Mouse (Mus musculus) layer of hippocampus, postnatal 36 days (tissue): ENCODE data around the gene Ppm1h. TPM values are rescaled to one million over a fixed set of nuclear protein-coding genes. Genes with fewer than 3 reads are reported as not detected.
"Not testable (repeated sequence)": the region's sequence is repeated elsewhere in the genome, so short reads cannot be mapped to it uniquely, and the experiment has no call there.

Experiments used
- DNase-seq, 2 experiments: peaks; one replicate each; pipeline ENCODE4 v3.0.0; 2022
- total RNA-seq, 2 experiments: library from RNA; stranded (reverse); gene quantifications; 2 replicates each; pipeline ENCODE4 v1.2.3; 2021

The Ppm1h gene
- total RNA-seq, 2 experiments from 2014 or later: 74.1 to 77.7 TPM

DNA sequence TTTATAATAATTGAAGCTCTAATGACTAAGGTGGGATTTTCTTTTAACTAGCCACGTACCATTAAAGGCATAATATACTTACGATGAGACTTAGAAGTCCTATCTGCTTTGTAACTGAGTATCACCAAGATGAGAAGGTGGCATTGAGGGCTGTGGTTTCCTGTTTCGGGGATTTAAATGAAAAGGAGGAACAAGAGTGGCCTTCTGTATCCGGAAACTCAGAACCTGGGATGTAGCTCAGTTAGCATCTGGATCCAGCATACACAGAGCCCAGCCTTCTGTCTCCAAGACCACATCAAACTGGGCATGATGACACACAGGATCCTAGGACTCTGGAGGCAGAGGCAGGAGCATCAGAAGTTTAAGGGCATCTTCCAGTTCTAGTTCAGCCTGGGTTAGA, 256.8 kb downstream of the Ppm1h start:
- DNase-seq: not testable (repeated sequence)

DNA sequence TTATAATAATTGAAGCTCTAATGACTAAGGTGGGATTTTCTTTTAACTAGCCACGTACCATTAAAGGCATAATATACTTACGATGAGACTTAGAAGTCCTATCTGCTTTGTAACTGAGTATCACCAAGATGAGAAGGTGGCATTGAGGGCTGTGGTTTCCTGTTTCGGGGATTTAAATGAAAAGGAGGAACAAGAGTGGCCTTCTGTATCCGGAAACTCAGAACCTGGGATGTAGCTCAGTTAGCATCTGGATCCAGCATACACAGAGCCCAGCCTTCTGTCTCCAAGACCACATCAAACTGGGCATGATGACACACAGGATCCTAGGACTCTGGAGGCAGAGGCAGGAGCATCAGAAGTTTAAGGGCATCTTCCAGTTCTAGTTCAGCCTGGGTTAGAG, 258.8 kb downstream of the Ppm1h start:
- DNase-seq: not testable (repeated sequence)

DNA sequence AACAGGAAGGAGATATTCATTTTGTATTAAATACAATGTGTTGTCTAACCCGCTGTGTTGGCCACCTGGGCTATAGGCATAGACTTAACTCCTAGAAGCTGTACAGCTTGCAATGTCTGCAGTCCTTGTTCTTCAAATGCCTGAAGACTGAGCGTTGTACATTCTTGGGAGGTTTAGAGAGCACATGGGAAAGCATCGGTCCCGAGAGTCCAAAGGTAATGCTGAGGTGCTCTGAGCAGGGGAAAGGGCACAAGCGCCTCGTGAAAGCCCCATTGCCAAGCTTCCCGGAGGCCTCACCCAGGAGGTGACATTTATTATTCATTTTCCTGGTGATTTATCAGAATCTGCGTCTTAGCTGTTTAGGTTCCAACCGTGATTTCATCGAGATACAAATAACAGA, 261.0 kb downstream of the Ppm1h start:
- no peak for DNase-seq

DNA sequence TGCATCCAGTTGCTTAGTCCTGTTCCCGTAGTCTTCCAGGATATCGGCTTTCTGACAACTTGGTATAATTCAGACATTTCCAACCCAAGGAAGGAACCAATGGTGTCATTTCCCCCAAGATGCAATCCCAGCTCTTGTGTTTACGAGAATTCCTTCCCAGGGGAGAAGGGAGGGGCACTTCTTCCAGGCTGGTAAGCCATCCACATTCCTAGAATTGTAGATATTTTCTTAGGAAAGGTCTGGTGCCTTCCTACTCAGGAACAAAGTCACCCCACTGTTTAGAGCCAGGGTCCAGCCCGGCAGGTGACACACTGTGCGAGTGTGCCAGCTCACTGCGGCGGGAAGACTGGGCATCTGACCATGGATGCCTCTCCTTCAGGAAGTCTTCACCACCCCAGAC, 264.2 kb downstream of the Ppm1h start:
- DNase-seq: no peak

DNA sequence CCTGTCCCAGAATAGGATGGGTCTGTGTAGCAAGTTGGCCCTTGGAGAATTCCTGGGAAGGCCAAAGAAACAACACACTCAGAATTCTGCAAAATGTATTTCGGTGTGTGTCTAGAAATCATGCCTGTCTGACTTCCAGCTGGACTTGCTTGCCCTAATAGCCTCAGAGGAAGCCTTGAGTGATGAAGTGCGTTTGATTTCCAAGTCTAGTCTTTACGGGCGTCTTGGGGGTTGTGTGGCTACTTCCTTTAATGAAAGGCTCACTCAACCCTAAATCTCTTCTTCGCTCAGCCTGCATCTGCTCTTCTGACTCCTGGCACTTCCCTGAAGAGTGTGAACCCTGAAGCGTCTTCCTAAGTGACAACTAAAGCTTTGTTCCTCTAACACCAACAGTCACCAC, 265.3 kb downstream of the Ppm1h start:
- no peak for DNase-seq

DNA sequence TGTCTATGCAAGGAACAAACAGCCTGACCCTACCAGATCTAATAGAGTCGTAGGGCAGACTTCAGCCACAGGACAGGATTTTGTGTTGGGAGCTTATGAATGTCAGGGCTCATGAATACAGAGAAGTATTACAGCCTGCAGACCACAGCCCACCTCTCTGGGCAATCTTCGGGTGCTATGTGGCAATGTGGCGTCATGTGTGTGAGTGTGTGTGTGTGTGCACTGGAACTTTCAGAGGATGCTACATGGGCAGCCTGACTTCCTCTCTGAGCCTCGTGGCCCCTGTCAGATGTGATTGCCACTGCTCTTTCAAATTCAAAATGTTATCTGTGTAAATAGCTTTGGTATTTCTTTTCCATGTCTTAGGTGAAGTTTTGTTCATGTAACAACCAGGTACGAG, 266.3 kb downstream of the Ppm1h start:
- no peak for DNase-seq

DNA sequence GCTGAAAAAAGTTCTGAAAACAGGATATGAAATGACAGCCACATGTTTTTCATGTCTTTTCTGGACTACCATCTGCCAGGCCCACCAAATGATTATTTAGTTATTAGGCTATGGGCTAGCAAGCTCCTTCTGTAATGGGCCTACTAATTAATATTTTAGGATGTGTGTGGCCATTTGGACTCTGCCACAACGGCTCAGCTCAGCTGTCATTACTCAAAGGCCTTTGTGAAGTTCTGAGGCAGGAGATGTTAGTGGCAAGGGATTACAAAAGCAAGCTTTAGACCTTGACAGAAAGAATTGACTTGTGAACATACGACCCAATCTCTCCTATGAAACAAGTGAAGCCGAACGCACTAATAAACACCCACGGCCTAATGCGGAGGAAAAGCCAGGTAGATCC, 272.4 kb downstream of the Ppm1h start:
- no peak for DNase-seq

DNA sequence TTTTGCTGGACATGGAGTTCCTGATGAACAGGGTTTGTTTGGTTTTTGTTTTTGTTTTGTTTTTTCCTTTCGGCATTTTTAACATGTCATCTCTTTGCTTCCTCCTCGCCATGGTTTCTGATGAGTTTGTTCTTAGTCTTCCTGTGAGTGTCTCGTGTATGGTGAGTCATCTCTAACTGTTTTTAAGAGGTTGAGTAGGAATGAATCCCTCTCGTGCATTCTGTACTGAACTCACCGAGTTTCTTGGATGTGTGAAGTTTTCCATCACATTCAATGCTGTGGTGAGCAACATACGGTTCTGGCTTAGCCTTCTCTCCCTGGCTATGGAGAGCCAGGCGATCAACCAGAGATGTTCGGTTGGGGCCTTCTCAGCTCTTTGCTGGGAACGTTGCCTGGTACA, 275.0 kb downstream of the Ppm1h start:
- no peak for DNase-seq

DNA sequence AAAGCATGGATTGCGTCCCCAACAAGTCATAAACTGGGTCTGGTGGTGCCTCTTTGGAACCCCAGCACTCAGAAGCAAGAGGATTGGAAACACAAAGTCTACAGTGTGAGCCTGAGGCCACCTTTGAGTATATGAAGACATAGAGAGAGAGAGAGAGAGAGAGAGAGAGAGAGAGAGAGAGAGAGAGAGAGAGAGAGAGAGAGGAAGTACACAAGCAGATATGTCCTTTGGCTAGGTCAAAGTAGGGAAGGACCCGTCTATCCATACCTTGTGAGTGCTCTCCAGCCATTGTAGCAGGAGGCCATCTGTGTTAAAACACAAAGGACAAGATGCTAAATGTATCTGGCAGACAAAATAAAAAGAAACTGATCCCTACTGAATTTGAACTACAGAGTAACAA, 279.4 kb downstream of the Ppm1h start:
- no peak for DNase-seq

DNA sequence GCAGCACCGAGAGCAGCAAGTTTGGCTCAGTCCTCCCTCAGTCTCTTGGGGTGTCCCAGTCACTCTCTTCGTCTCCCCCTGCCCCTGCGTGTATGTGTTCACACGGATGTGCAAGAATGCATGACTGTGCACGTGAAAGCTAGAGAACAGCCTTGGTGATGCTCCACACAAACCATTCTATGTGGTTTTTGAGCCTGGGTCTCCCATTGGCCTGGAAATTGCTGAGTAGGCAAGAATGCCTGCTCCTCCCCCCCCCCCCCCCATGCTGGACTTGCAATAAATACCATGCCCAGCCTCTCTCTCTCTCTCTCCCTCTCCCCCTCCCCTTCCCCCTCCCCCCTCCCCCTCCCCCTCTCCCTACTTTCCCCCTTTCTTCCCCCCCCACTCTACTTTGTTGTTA, 280.1 kb downstream of the Ppm1h start:
- no peak for DNase-seq

DNA sequence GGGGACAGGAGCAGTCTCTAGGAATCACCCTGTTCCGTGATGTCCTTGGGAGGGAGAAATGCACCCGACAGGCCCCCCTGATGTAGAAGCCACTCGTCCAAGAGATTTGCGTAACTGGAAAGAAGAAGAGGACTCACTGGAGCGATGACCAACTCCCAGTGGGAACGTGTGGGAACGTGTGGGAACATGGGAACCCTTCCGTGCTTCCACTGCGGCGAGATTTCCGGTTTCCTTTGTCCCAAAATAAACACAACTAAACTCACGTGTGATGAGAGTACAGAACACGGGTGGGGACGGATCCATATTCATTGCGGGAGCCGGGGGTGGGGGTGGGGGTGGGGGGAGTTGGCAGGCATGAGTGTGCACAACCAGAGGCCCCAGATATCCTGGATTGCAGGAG, 281.7 kb downstream of the Ppm1h start:
- no peak for DNase-seq

DNA sequence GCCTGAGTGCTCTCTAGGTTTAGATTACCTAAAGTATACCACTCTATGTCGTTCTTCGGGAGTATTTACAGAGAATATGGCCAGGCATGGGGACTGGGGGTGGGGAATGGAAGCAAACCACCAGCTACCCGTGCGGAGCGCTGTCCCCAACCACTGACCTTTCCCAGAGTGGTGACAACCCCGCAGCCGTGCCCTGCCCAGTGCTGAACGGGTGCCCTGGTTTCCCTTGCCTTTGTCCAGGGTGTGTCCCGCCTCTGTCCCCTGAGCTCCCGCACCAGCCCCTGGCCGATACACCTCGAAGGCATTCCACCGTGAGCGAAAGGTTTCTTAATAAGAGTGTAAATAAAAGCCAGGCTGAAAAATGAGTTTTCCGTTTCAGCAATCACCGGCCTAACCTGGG, 282.2 kb downstream of the Ppm1h start:
- no peak for DNase-seq

DNA sequence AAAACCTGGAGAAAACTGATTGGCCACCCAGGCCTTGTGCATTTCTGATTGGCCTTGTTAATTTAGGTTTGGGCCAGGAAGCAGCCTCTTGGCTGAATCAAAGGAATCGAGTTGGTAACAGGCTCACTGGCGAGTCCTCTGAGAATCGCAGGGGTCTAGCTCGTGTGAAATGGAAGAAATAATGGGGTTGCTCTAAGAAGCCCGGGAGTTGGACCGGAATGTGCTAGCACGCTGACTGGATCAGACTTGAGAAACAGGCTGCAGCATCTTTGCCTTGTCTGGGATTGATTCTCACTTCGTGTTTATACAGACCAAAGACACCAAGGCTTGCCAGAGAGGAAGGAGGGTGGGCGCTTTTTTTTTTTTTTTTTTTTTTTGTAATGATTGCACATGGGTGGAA, 282.9 kb downstream of the Ppm1h start:
- DNase-seq: no peak

DNA sequence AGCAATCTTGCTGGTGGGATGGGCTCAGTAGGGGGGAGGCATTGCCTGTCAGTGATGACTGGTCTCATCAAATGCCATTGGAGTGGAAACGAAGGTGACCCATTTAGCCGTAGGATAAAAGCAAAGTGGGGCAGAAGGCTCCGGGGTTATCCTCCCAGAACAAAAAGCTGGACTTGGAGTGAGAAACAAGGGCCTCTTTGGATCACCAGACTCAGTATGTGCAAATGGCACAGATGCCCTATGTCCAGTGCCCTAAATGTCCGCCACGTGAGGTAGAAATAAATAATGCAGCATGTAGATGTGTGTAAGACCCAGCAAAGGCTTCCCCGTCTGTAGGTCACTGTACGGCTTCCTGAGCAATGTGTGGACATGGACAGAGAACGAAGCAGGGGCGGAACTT, 284.1 kb downstream of the Ppm1h start:
- no peak for DNase-seq

DNA sequence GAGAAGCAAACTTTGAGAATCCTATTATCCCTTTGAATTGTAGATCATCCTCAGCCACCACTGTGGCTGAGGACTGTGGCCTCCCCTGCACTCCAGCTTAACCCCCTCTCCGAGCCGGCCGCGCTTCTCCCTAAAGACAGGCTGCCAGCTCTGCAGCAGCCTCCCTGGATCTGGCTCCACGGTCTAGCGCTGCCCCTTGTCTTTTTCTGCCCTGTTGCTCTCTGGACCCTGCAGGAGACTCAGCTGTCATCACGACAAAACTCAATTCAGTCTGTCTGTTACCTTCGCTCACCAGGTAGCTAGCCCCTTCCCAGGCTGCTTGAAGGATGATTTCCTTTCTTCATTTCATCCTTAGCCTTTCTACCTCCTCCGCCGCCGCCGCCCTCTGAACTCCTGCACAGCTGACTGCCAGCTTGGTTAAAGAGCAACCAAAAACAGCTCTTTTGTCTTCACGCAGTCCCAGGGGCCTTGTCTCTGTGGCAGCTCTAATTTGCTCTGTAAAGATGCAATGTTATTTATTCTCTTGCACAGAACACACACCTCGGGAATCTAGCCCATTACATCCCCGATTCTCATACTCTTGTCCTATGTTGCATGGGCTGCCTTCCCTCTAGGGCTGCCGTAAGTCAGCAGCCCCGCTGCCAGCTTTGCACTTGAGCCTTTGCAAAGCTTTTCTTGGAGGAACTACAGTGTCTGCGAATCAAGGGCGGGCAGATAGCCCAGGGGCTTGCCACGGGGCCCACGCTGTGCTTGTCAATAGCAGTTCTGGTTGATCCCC, 285.1 kb downstream of the Ppm1h start:
- no peak for DNase-seq

DNA sequence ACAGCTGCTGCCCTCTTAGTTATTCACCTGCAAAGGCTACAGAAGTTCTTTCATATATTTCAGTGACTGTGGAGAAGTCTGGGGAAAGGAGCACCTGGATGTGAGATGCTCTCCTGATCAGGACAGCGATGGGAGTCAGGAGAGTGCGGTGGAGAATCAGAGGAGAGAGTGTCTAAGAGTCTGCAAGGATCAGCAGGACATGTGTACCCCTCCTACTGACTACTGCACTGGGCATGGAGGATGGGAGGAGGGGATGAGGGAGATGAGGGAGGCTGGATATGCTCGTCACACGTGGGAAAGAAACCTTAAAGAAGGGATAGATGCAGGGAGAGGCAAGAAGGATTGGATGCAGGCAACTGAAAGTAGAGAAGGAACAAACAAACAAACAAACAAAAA, 285.7 kb downstream of the Ppm1h start:
- DNase-seq: no peak

DNA sequence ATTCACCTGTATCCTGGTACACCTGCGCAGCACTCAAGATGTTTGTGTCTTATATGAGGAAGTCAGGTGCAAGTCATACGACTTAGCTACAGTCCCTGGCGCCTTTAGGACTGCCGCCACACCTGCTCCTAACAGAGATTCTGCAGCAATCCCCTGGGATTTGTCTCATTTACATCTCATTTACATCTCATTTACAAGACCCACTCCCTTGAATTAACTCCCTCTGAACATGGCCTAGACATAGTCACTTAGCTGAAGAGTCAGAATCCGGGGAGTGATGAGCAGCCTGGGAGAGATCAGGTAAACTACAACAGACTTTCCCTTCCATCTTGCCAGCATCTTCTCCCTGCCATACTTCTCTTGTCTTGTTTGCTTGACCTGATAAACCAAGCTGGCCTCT, 287.1 kb downstream of the Ppm1h start:
- DNase-seq: not testable (repeated sequence)

DNA sequence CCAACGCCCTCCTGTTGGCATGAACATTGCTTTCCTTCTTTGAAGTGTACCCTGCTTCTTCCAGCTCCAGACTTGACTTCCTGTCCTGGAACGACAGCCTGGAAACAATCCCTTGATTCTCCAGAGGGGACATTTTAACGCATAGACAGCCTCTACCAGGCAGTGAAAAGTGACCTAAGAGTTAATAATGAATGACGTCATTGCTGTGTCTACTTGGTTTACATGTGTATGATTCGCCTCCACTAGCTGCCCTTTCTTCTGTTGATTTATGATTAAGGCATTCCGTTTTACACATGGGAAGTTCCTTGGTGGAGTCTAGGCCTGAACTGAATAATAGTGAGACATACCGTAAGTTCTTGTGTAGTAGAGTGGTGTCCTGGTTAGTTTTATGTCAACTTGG, 287.9 kb downstream of the Ppm1h start:
- no peak for DNase-seq

DNA sequence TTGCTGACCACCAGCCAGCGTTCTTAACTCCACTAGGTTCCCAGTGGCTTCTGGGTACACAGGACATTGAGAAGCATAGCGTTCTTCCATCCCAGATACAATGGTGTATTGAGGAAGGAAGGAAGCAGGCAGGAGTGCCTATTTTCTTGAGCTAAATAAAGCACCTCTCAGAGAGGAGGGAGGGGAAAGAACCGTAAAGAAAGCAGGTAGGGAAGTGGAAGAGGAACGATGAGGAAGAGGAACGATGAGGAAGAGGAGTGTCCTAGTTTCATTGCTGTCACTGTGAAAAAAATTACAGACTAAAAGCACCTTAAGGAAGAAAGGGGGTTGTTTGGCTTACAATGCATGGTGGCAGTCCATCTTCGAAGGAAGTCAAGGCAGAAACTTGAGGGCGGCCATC, 291.6 kb downstream of the Ppm1h start:
- DNase-seq: no peak

DNA sequence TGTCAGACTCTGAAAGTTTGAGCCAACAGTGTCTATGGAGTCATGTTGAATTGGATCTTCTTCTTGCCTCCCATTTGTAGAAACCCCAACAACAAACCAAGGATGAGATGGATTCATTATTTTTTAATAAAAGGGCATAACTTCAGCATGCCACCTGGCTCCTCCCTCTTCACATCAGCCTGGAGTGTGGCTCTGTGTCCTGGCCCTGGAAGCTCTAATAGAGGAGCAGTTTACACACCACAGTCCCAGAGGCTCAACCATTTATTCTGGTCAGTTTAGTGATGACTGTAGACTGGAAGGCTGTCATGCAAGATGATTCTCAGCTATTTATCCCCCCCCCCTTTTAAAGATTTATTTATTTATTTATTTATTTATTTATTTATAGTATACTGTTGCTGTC, 294.7 kb downstream of the Ppm1h start:
- no peak for DNase-seq

DNA sequence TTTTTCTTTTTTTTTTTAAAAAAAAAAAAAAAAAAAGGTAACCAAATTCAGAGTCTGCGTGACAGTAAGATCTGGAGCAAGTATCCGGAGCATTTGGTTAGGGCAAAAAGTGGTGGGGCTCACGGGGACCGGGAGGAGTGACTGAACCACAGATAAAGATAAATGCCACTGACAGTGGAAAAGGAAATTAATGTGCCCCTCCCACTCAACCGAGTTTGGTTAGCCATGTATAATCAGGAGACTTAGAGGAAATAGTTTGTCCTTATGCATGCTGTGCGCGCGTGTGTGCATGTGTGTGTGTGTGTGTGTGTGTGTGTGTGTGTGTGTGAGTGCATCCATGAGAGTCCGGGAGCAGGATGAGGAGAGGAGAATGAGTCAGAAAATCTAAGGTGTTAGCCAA, 297.5 kb downstream of the Ppm1h start:
- DNase-seq: no peak

DNA sequence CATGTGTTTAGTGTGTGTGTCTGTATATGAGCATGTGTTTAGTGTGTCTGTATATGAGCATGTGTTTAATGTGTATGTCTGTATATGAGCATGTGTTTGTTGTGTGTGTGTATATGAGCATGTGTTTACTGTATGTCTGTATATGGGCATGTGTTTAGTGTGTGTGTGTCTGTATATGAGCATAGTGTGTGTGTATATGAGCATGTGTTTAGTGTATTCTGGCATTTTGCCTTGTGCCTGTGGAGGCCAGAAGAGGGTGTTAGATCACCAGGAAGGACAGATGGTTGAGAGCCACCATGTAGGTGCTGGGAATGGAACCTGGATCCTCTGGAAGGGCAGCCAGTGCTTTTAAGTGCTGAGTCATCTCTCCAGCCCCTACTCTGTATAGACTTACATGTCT, 300.8 kb downstream of the Ppm1h start:
- DNase-seq: no peak

DNA sequence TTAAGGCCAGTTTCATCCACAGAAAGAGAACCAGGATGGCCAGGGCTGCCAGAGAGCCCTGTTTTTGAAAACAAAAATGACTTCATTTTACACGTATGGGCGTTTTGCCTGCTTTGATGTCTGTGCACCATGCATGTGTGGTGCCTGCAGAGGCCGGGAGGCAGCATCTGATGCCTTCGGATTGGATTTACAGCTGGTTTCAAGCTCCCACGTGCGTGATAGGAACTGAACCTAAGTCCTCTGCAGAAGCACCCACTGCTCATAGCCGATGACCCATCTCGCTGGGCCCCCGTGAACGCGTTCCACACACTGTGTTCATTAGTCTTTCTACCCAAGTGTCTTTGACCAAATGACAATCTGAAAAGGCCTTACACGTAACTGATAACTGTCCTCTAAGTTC, 301.6 kb downstream of the Ppm1h start:
- DNase-seq: no peak

DNA sequence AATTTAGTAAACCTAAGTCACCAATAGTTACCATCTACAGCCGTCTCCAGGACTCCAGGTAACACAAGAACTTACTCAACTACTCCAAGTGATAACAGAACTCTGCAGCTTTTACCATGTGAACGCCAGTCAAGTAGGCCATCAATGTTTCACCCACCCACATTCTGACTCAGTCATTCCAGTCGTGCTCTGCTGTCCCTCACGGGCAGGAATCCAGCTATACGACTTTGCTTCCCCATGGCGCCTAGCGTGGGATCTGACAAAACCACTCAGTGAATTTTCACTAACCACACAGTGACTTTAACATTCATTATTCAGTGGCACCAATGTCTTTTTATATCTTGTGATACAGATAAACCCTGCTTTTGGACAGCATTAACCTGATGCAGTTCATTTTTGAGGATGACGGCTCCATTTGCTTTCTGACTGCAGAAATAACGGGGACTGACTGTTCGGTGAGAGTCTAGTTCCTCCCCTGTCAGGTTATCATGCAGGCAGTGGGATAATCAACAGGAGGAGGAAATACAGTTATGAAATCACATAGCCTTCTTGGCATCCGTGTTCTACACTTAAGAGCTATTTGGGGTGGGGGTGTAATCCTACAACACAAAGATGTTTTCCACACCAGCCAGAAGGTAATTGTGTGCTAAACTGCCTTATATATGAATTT, 304.5 kb downstream of the Ppm1h start:
- no peak for DNase-seq
